Comparison of ENCODE assay signal across 21 mouse cellular contexts in the genomic region with DNA sequence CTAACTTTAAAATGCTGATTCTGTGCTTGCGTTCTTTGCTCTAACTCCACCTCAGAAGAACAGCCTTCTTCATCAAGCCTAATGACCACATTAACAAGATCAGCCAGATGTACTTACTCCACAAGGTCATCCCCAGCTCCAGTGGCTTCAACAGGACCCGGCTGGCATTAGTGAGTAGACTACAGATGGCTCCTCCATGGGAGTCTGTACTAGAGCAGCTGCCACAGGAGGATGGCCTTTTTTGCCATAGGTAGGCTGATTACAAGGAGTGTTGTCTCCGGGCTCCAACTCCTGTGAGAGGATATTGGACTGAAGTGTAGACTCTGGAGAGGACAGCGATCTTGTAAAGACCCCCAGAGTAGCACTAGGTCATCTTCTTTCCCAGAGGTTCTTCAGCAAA.
DNase-seq lines count a peak whose midpoint lies in the region; TF ChIP-seq lines count a peak whose summit lies in the region.
"Had no signal": no experiment of that assay in that cellular context is flagged by ENCODE, and none has a peak within 500 bp of the region (broad histone marks: within the 10 kb centered on the region; RNA-seq: fewer than 3 reads in every experiment).

No protein-coding gene starts in this region.

- H3K4me3 ChIP-seq in cerebellum, adult 2 months (replicated peaks; ENCODE audit: insufficient read depth, low read depth, low read length) = no peak overlapping the region
- no peak overlapping the region for H3K4me3 ChIP-seq in heart, adult 2 months
- H3K4me3 ChIP-seq: embryonic facial prominence, embryonic 10.5 days; embryonic facial prominence, embryonic 13.5 days; erythroblast, embryonic 14.5 days; forebrain, embryonic 12.5 days; forebrain, embryonic 15.5 days; hindbrain, embryonic 13.5 days; intestine, embryonic 15.5 days had no signal

- H3K36me3 ChIP-seq in heart, adult 2 months (ENCODE audit: control insufficient read depth, insufficient read depth, low read length) = no peaks in the 10 kb centered on the region
- H3K36me3 ChIP-seq: embryonic facial prominence, embryonic 10.5 days; embryonic facial prominence, embryonic 13.5 days; forebrain, embryonic 12.5 days; forebrain, embryonic 15.5 days; hindbrain, embryonic 13.5 days; intestine, embryonic 15.5 days had no signal

- no peaks in the 10 kb centered on the region for H3K4me1 ChIP-seq in cerebellum, adult 2 months (ENCODE audit: control insufficient read depth, insufficient read depth, low read length)
- H3K4me1 ChIP-seq in heart, adult 2 months (ENCODE audit: control insufficient read depth, insufficient read depth, low read length) = no peaks in the 10 kb centered on the region
- H3K4me1 ChIP-seq: embryonic facial prominence, embryonic 10.5 days; embryonic facial prominence, embryonic 13.5 days; forebrain, embryonic 12.5 days; forebrain, embryonic 15.5 days; hindbrain, embryonic 13.5 days; intestine, embryonic 15.5 days had no signal

- TF ChIP-seq CTCF in cerebellum, adult 2 months (IDR thresholded peaks at IDR 0.05; ENCODE audit: borderline replicate concordance, insufficient read depth, low read depth, low read length) = no peak
- no peak for TF ChIP-seq CTCF in heart, adult 2 months (IDR thresholded peaks at IDR 0.05)

- DNase-seq in cerebellum, adult 2 months = peak; percentile 8 to 22
- DNase-seq in cerebellum, postnatal 4 days (ENCODE audit: low spot score in 2 of 2) = no peak
- peak; percentile 71 to 82 for DNase-seq in cerebellum, postnatal 14 days
- DNase-seq in cerebellum, adult 11-12 months = no peak
- peak; percentile 81 for DNase-seq in heart, adult 11 months
- no peak for DNase-seq in heart, adult 2 months
- peak; percentile 48 for DNase-seq in left cerebral cortex, postnatal 4 days
- DNase-seq in left cerebral cortex, adult 9 months (ENCODE audit: low spot score in 2 of 2) = no peak
- DNase-seq: adrenal gland, adult 8-10 months; adrenal gland, postnatal 25 days; embryo, embryonic 11 days; gastrocnemius, postnatal 25 days; kidney, adult 11 months; kidney, adult 8-10 months had no signal

- intact Hi-C loops in heart, adult 2 months (cut with DNase I) = no loop called here
- intact Hi-C loops in left cerebral cortex, postnatal 4 days (cut with DNase I) = no loop called here

- 25% methylated on average over 4 of the region's 4 CpGs for WGBS in cerebellum, adult 2 months
- 85% methylated on average over 4 of the region's 4 CpGs for WGBS in heart, adult 2 months

- no peak for TF ChIP-seq EP300 in heart, adult 2 months (IDR thresholded peaks at IDR 0.05; ENCODE audit: insufficient read depth, low read depth, low read length)

- H3K27ac ChIP-seq in cerebellum, adult 2 months (ENCODE audit: insufficient read depth, low read length) = no peak overlapping the region
- no peak overlapping the region for H3K27ac ChIP-seq in heart, adult 2 months
- H3K27ac ChIP-seq: embryonic facial prominence, embryonic 10.5 days; embryonic facial prominence, embryonic 13.5 days; forebrain, embryonic 12.5 days; forebrain, embryonic 15.5 days; hindbrain, embryonic 13.5 days; intestine, embryonic 15.5 days had no signal

- no peak for TF ChIP-seq POLR2A in cerebellum, adult 2 months (IDR thresholded peaks at IDR 0.05; ENCODE audit: borderline replicate concordance, insufficient read depth, low read length)
- TF ChIP-seq POLR2A in heart, adult 2 months (IDR thresholded peaks at IDR 0.05; ENCODE audit: insufficient read depth, low read depth, low read length) = no peak

- H3K9ac ChIP-seq in heart, adult 2 months (ENCODE audit: low read depth, low read length) = no peak overlapping the region
- H3K9ac ChIP-seq: embryonic facial prominence, embryonic 13.5 days; forebrain, embryonic 12.5 days; forebrain, embryonic 15.5 days; hindbrain, embryonic 13.5 days; intestine, embryonic 15.5 days had no signal

- H3K79me2 ChIP-seq in heart, adult 2 months (replicated peaks; ENCODE audit: control insufficient read depth, insufficient read depth, low read length) = no peaks in the 10 kb centered on the region

- H3K27me3 ChIP-seq in cerebellum, adult 2 months (ENCODE audit: control insufficient read depth, insufficient read depth, low read length) = no peaks in the 10 kb centered on the region
- H3K27me3 ChIP-seq in heart, adult 2 months (ENCODE audit: control insufficient read depth, insufficient read depth, low read length) = no peaks in the 10 kb centered on the region
- H3K27me3 ChIP-seq: embryonic facial prominence, embryonic 13.5 days; forebrain, embryonic 12.5 days; forebrain, embryonic 15.5 days; hindbrain, embryonic 13.5 days; intestine, embryonic 15.5 days had no signal

Comparison
In these comparisons a context has a peak if more than half of its experiments do, and no peak if none do; other contexts are left out.
1. DNase-seq: peak in cerebellum, adult 2 months (2 of 2), cerebellum, postnatal 14 days (2 of 2), heart, adult 11 months (single experiment) and left cerebral cortex, postnatal 4 days (single experiment); none in cerebellum, postnatal 4 days (0 of 2), cerebellum, adult 11-12 months (single experiment), heart, adult 2 months (0 of 2) and left cerebral cortex, adult 9 months (0 of 2).